Mouse (Mus musculus) erythroblast, embryonic 14.5 days (primary cell): ENCODE results near the gene Galnt18.

Experiments
- GATA1 ChIP-seq: IDR thresholded peaks from 2 replicates; pipeline ENCODE4 v1.6.1; 2012; ENCODE audit warnings: low read length, inconsistent platforms, mixed read lengths
- TAL1 ChIP-seq: IDR thresholded peaks from 3 replicates; pipeline ENCODE4 v1.6.1; 2012; ENCODE audit warnings: low read length, inconsistent platforms, mixed read lengths

DNA sequence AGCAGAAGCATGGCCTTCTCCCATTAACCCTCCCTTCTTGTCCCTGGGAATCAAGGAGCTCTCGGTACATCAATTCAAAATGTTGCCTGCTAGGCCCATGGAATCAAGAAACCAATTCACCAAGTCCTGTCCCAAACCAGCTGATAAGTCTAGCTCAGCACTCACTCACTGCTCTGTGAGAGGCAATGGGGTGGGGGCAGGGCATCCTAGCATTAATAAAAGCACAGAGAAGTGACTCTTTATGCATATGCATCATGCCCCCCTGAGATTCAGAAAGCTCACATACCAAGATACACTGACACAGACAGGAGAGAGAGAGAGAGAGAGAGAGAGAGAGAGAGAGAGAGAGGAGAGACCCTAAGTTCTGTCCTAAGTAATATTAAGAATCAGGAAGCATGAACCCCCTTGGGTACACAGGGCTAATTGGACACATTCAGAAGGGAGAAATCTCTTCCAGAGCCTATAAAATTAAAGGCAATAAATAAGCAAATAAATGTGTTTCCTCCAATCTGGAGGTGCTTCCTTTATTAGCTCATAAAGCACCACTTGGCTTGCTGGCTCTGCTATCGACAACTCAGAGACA is 141.8 kb downstream of the Galnt18 start:
- TF ChIP-seq TAL1 (no peak), GATA1 (no peak)
